Mouse (Mus musculus) ovary, adult 18-20 months (tissue): Measurements from ENCODE around the gene Ggn.
"Not testable (repeated sequence)": the region's sequence is repeated elsewhere in the genome, so short reads cannot be mapped to it uniquely, and the experiment has no call there.

Source experiments
- DNase-seq: peaks from one replicate; pipeline ENCODE4 v3.0.0; 2022; ENCODE audit warnings: low spot score, mixed read lengths

Ggn gene

DNA sequence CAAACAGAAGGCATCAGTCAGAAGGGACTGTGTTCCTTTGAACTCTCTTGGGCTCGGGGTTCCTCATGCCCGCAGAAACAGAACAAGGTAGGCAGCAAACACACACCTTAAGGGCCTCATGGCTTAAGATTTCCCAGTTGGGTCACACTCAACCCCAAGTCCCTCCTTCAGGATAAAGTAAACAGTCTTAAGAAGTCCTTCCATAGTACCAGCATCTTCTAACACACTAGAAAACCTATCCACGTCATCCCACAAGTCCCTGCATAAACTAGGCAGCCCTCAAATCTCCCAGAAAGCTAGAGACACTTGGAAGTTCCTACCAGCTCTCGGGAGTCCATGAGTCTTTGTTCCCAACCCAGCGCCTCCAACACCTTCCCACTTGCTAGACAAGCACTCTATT is 7.7 kb upstream of the Ggn start:
- no peak for DNase-seq

DNA sequence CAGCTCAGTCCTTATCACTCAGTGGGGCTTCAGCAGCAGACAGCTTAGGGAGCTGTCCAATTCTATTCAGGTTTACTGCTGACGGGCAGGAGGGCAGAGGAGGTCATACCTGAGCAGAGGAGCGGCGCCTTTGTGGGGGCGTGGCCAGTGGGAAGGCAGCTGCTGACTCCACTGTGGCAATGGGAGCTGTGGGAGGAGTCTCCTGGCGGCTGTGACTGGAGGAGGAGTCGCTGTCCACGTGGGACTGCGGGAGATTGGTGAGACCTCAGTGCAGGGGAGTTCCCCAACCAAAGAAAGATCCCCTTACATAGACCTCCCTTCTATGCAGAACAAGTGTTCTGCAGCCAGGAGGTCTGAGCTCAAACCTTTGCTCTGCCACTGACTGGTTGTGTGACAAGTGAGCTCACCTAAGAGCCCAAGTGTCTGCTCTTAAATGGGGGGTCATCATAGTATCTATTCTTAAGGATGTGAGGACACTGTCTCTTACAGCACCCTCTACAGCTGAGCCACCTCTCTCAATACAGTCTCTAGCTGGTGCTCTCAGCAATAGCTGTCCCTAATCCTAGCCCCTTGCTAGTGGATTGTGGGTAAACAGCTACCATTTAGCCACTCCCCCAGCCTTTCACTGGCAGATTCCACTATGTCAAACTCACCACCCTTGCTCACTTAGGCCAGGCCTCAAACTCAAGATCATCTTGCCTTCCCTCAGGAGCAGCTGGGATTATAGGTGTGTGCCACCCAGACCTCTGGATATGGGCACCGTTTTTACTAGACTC is 7.1 kb upstream of the Ggn start:
- DNase-seq: peak; percentile 37

DNA sequence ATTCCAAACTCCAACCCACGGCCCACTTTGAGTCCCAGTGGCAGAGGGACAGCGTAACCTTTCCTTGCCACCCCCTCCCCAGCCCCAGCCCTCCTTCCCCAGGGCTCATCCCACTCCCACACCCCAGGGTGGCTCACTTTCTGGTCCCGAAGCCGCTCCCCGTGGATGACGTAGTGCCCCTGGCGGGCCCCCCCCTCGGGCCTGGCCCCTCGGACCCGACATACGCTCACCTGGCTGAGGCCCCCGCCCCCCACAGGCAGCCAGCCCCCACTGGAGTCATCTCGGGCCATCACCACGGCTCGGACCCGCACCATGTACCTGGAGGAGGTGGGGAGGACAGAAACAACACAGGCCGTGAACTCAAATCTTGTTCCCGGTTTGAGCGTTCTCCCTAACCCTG is 2.4 kb upstream of the Ggn start:
- no peak for DNase-seq

DNA sequence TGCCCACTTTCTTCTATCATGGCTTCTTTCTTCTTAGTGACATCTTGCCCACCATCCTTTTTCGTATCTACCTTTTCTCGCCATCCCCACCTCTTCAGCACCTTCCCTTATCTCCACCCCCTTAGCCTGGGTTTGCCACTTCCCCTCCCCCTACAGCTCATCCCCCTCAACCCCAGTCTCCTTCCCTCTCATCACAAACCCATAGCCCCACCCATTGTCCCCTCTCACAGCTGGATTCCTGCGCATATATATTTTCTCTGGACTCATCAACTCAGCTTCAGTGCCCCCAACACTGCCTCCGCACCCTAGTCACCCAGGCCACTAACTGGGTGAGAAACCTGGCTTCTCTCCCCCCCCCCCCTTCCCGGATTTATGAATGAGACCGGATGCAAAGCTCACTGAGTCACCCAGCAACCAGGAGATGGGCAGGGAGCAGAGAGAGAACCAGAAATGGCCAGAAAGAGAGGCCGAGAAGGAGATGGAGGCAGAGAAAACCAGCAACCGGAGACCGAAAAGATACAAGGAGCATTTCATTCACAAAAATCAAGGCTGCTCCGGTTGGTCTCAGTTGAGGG is 1.8 kb upstream of the Ggn start:
- no peak for DNase-seq

DNA sequence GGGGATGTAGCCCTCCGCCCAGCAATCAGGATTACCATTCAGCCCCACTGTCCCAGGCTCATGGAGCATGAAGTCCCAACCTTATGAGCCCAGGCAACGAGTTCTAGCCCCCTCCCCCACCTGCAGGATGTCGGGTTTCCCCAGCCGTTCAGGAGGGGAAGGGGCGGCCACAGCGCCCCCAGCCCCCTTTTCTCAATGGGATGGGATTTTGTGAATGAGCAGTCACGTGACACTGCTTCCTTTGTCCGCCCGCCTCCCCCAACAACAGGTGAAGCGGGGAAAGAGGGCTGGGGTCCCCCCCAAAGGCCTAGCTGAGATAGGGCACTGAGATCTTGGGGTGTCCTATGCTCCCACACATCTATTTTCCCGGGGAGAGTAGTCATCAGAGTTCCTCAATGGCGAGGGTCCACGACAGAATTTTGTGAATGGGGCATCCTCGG is 1.2 kb upstream of the Ggn start:
- DNase-seq: no peak

DNA sequence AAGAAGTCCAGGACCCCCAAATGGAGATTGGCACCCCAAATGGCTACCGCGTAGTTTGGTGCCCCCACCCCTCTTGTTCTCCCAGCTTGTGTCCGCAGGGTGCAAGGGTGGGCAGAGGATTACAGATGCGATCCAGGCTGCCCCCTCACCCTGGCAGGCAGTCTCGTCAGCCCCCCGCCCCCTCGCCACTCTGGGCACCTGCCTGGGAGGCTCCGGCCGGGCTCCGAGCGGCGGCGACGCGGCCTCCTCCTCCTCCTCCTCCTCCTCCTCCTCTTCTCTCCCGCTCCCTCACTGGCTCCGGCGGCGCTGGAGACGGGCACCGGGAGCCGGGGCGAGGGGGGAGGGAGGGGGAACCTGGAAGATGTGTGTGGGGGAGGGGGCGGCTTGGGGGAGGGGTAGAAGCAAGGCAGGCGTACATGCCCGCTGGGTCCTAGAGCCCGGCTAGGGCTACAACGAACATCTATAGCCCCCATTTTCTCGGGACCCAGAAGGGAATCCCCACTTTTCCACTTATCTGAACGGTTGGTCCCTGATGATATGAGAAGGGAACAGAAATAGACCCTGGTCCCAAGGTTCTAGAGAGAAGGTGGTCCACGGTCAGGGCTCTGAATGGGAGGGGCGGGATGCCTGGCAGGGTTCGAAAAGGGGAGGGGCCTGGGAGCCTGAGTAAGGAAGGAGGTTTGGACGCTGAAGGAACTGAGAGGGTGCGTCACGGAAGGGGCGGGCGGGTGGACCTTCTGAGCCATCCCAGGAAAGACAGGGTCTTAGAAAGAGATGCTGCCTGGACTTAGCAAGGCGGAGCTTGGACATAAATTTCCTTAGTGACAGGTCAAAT is 562 bp upstream of the Ggn start:
- DNase-seq: peak; percentile 72

DNA sequence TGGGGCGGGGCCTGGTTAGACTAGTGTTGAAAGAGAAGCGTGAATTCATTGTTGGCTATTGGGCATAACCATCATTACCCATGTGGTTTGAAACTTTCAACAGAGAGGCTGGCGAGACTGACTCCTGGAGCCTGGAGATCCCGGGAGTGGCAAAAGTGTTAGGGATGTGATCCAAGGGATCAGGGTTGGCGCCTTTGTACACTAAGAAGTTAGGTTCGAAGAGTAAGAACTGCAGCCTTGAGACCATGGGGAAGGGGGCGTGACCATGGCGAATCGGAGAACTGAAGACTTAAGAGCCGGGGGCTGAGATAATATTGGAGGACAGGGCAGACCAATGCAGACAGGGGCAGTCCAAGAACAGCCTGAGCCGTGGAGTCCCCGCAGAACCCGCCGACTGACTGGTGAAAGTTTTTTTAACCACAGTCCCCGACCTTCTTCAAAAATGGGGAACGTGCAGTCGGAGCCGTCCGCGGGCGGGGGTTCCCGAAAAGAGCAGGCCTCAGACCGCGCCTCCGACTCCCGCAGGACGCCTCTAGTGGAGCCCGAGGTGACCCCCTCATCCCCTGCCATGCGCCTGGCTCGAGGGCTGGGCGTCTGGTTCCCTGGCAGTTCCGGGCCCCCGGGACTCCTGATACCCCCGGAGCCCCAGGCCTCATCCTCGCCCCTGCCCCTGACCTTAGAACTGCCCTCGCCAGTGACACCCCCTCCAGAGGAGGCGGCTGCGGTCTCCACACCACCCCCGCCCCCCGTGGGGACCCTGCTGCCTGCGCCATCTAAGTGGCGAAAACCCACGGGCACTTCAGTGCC is 948 bp downstream of the Ggn start:
- no peak for DNase-seq

DNA sequence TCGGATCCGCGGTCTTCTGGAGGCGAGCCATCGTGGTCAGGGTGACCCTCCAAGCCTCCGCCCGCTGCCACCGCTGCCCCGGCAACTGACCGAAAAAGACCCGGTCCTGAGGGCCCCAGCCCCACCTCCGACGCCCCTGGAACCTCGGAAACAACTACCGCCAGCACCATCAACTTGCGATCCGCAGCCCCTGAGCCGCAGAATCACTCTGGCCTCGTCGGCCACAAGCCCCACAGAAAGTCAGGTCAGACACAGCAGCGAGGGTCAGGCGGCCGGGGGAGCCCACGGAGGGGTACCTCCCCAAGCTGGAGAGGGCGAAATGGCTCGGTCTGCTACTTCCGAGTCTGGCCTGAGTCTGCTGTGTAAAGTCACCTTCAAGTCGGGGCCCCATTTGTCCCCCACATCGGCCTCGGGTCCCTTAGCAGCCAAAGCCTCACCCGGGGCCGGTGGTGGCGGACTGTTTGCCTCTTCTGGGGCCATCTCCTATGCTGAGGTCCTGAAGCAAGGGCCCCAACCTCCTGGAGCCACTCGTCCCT is 1.6 kb downstream of the Ggn start:
- no peak for DNase-seq

DNA sequence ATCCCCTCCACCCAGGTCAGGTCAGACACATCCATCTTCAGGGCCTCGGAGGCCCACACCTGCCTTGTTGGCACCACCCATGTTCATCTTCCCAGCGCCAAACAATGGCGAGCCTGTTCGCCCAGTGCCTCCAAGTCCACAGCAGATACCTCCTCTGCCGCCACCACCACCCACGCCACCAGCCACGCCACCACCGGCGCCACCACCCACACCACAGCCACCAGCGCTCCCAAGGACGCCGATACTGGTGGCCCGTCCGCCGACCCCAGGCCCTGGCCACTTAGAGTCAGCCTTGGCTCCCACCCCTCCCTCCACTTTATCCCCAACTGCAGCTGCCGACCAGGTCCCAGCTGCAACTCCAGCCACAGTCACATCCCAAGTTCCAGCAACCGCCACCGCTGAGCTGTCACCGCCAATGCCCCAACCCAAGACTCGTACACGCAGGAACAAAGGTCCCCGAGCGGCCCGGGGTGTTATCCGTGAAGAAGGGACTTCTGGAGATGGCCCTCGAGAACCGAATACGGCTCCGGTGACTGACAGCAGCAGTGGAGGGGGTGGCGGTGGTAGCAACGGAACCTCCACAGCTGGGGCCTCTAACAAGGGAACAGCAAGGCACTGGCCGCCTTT is 2.5 kb downstream of the Ggn start:
- DNase-seq: no peak

DNA sequence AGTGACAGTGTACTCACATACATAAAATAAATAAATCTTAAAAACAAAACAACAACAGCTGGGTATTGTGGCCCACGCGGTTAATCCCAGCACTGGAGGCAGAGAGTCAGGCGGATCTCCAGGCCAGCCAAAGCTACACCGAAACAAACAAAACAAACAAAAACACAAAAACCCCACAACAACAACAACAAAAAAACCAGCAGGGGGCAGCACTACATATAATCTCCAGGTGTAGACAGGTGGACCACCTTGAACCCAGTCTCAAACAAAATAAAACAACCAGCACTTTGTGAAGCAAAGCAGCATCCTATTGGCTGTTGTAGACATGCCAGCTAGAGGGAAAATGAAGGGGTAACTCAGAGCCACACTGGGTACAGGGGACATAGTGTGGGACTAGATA is 8.1 kb downstream of the Ggn start:
- no peak for DNase-seq

DNA sequence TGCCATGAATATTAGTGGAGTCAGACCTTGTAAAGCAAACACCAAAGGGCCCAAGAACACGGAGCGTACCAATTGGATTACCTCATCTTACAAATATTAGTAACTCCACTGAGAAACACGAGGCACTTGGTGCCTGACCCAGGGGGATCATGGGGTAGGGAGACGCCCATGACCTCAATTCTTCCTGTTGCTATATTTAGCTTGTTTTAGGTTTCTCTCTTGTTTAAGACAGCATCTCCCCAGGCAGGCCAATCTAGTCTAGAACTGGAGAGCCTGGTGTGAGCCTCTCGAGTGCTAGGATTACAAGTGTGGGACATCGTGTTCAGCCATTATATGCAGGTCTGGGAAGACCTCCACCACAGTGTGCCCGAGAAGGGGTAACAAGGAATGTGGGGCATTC is 9.3 kb downstream of the Ggn start:
- no peak for DNase-seq

DNA sequence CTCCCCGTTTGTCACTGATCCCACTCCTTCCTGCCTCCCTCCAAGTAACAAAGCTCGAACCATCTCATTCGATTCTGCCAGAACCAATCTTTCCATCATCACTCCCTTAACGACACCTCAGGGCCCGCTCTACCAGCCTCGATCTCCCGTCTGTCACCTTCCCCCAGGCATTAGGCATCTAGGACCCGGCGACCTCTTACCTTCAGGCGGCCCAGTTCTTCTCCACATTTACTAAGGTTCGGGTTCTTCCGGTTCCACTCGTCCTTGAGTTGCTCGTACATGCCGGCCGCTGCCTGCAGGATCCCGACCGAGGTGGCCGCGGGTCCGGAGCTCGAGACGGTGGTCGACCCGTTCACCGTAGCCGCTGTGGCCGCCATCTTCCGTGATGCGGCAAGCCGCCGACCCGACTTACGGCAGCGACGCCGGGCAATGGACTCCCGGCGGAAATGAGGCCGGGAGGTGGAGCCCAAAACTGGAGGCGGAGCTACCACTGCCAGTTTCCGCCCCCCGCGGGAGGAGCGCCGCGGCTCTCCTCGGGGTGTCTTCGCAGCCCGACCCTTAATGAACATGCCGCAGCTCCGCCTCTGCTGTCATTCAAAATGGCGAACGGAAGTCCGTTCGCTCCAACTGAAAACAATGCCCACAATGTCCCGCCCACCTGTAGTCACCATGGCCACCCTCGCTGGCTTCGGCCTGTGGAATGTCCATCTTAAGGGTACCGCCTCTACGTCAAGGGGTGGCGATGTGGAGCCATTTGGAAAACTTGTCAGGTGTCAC is 10.3 kb downstream of the Ggn start, which contains the start of gene Psmd8:
TSS of gene Psmd8 (minus strand) at position 625 of the 777 bp plus-strand sequence.
- peak; percentile 98 for DNase-seq

DNA sequence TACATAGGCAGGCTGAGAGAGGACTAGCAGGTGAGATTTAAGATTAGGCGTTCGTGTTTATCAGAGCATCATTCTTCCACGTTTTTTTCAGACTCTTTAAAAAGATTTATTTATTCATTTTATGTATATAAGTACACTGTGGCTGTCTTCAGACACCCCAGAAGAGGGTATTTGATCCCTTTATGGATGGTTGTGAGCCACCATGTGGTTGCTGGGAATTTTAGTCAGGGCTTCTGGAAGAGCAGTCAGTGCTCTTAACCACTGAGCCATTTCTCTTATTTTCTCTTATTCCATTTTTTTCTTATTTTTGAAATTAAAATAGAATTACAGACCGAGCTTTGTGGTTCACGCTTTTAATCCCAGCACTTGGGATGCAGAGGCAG is 10.8 kb downstream of the Ggn start:
- no peak for DNase-seq

DNA sequence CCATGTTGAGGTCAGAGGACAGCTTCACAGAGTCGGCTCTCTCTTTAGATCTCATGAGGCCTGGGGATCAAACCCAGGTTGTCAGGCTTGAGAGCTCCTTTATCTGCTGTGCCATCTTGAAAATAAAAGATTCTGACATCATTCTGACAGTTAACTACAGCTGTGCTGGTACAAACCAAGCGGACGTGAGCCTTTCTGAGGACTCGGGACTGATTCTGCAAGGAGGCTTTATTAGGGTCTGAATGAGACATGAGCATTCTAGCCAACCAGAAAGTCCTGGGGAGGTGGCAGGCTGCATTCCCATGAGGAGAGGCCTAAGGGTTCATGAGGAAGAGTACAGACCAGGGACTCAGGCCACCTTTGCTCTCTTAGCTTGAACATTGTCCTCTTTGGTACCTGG is 11.3 kb downstream of the Ggn start:
- not testable (repeated sequence) for DNase-seq

DNA sequence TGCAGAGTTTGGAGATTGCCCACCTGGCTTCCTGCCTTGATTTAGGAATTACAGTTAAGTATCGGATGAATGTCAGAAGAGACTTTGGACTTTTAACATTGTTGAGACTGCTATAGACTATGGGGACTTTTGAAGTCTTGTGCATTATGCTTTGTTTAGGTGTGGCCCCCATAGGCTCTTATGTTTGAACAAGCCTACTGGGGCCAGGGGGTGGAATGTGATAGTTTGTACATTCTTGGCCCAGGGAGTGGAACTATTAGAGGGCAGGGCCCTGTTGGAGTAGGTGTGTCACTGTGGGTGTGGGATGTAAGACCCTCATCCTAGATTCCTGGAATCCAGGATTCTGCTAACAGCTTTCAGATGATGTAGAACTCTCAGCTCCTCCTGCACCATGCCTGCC is 24.2 kb downstream of the Ggn start:
- not testable (repeated sequence) for DNase-seq

DNA sequence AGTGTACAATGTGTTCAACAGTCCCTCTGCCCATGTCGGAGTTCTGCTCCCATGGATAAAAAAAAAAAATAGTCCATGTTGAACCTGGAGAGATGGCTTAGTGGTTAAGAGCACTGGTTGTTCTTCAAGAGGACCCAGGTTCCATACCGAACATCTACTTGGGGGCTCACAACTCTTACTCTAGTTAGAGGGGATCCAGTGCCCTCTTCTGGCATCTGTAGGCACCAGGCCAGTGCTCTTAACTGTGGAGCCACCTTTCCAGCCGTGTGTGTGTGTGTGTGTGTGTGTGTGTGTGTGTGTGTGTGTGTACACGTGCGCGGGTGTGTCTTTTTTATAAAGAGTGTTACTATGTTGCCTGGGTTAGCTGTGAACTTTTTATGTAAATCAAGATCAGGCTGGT is 32.6 kb downstream of the Ggn start:
- DNase-seq: no peak

DNA sequence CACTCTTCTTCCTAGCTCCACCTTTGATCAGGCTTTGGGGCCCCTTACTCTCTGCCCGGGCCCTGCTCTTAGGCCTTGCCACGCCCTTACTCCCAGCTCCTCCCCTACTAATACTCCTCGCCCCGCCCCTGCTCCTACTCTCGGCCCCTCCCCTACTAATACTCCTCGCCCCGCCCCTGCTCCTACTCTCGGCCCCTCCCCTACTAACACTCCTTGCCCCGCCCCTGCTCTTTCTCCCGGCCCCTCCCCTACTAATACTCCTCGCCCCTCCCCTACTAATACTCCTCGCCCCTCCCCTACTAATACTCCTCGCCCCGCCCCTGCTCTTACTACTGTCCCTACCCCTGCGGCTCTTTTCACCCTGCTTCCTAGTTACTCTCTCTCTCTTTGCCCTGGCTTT is 41.0 kb downstream of the Ggn start:
- DNase-seq: not testable (repeated sequence)

DNA sequence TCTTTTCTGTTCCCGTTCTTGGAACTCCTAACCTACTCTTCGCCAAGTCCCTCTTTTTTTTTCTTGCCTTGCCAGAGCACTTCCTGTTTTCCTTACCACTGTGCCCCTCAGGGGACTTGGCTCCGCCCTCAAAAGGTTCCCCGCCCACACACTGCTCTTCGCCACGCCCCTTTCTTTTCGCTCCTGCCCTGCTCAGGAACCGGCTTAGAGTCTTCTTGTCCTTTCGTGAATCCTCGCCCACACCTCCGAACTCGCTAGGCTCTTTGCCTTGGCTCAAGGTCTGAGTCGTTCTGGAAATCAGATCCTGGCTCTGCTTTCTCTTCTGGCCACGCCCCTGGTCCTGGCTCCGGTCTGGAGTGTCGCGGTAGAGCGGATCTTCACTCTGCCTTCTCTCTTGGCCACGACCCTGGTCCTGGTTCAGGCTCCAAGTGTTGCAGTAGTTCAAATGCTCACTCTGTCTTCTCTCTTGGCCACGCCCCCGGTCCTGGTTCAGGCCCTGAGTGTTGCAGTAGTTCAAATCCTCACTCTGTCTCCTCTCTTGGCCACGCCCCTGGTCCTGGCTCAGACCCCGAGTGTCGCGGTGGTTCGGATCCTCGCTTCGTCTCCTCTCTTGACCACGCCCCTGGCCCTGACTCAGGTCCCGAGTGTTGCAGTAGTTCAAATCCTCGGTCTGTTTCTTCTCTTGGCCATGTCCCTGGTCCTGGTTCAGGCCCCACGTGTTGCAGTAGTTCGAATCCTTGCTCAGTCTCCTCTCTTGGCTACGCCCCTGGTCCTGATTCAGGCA is 41.6 kb downstream of the Ggn start:
- peak; percentile 90 for DNase-seq

DNA sequence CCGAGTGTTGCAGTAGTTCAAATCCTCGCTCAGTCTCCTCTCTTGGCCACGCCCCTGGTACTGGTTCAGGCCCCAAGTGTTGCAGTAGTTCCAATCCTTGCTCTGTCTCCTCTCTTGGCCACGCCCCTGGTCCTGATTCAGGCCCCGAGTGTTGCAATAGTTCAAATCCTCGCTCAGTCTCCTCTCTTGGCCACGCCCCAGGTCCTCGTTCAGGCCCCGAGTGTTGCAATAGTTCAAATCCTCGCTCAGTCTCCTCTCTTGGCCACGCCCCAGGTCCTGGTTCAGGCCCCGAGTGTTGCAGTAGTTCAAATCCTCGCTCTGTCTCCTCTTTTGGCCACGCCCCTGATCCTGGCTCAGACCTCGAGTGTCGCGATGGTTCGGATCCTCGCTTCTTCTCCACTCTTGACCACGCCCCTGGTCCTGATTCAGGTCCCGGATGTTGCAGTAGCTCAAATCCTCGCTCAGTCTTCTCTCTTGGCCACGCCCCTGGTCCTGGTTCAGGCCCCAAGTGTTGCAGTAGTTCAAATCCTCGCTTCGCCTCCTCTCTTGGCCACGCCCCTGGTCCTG is 42.3 kb downstream of the Ggn start:
- DNase-seq: no peak
